Mouse (Mus musculus) thymus, adult 2 months (tissue): ENCODE measurements around the gene Ndufa1. TPM values are rescaled to one million over a fixed set of nuclear protein-coding genes. Genes with fewer than 3 reads are reported as not detected.

Source experiments
- DNase-seq: peaks from one replicate; pipeline ENCODE4 v3.0.0; 2021
- H3K27ac ChIP-seq: fragments of 200-500 bp; 2 replicates; pipeline ENCODE4 v1.5.1; 2012; ENCODE audit warnings: low read length, control low read depth; ENCODE audit not compliant: control insufficient read depth, insufficient read depth
- H3K27me3 ChIP-seq: fragments of 200-500 bp; 2 replicates; pipeline ENCODE4 v1.6.1; 2012; ENCODE audit warnings: mild to moderate bottlenecking, low read length, moderate library complexity, mixed read lengths; ENCODE audit not compliant: control insufficient read depth, insufficient read depth
- H3K36me3 ChIP-seq: fragments of 200-500 bp; 2 replicates; pipeline ENCODE4 v1.6.1; 2012; ENCODE audit warnings: mild to moderate bottlenecking, low read length, moderate library complexity; ENCODE audit not compliant: control insufficient read depth, insufficient read depth
- H3K4me1 ChIP-seq: fragments of 200-500 bp; replicated peaks from 2 replicates; pipeline ENCODE4 v1.6.1; 2012; ENCODE audit warnings: low read length; ENCODE audit not compliant: control insufficient read depth, insufficient read depth
- H3K4me3 ChIP-seq: fragments of 200-500 bp; 2 replicates; pipeline ENCODE4 v1.5.1; 2012; ENCODE audit warnings: mild to moderate bottlenecking, low read length, control low read depth, moderate library complexity; ENCODE audit not compliant: control insufficient read depth, insufficient read depth
- CTCF ChIP-seq: fragments of 200-500 bp; IDR thresholded peaks from 2 replicates; pipeline ENCODE4 v1.5.1; 2012; ENCODE audit warnings: mild to moderate bottlenecking, control low read depth, low read length, moderate library complexity, borderline replicate concordance; ENCODE audit not compliant: control insufficient read depth, poor library complexity, insufficient read depth; ENCODE audit errors: extremely low read depth
- POLR2A ChIP-seq: fragments of 200-500 bp; IDR thresholded peaks from 2 replicates; pipeline ENCODE4 v1.6.1; 2012; ENCODE audit warnings: mild to moderate bottlenecking, low read length, control low read depth, moderate library complexity; ENCODE audit not compliant: control insufficient read depth, poor library complexity, insufficient read depth; ENCODE audit errors: extremely low read depth
- WGBS: fragments of 180-500 bp; shearing (Covaris S2); methylation state at CpG from one replicate; pipeline ENCODE4 v1.1.7; 2018; 5-methylcytosine and 5-hydroxymethylcytosine counted together
- polyA plus RNA-seq: library from polyadenylated mRNA; depleted of rRNA; stranded (reverse); fragments of >200 nt; gene quantifications from 2 replicates; pipeline ENCODE4 v1.2.3, GENCODE M21; 2012; rRNA removed

Gene Ndufa1
- polyA plus RNA-seq, 1 experiment, result 326 TPM

GRCm38 (mm10) chrX:37141732-37142131, 49.2 kb downstream of the Ndufa1 start:
- TF ChIP-seq POLR2A, result no peak
- no peak for TF ChIP-seq CTCF
- Histone ChIP-seq H3K27me3 (no peaks in the 10 kb centered on the region), H3K27ac (no peak overlapping the region), H3K4me1 (no peaks in the 10 kb centered on the region), H3K4me3 (no peak overlapping the region), H3K36me3 (peaks cover 19% of the 10 kb centered on the region)
- no peak for DNase-seq
- 15% methylated on average over 3 of the region's 3 CpGs for WGBS

Other genes with a start within 250 kb of the Ndufa1 start
- 122 and 156 TPM in 2 replicates for gene Sept6, start 199.4 kb downstream of the Ndufa1 start, polyA plus RNA-seq
- 0.13 and 0.19 TPM in 2 replicates for gene Sowahd, start 142.3 kb downstream of the Ndufa1 start, polyA plus RNA-seq
- 98.5 and 123 TPM in 2 replicates for gene Rpl39, start 105.8 kb downstream of the Ndufa1 start, polyA plus RNA-seq
- gene Upf3b, start 80.8 kb downstream of the Ndufa1 start, polyA plus RNA-seq, result 4.8 and 5.0 TPM in 2 replicates
- 5.9 and 6.8 TPM in 2 replicates for gene Nkap, start 64.4 kb downstream of the Ndufa1 start, polyA plus RNA-seq
- 0.06 and 0.13 TPM in 2 replicates for gene Akap14, start 22.3 kb downstream of the Ndufa1 start, polyA plus RNA-seq
- 3.9 and 4.1 TPM in 2 replicates for gene Rnf113a1, start 82 bp upstream of the Ndufa1 start, polyA plus RNA-seq
- not detected in 2 replicates for gene Gm9, start 19.9 kb upstream of the Ndufa1 start, polyA plus RNA-seq
- not detected in 2 replicates for gene Rhox1, start 31.1 kb upstream of the Ndufa1 start, polyA plus RNA-seq
- not detected in 2 replicates for gene Rhox2a, start 53.8 kb upstream of the Ndufa1 start, polyA plus RNA-seq
- gene Rhox3a, start 58.8 kb upstream of the Ndufa1 start, polyA plus RNA-seq, result not detected in 2 replicates
- not detected in 2 replicates for gene Rhox4a, start 74.2 kb upstream of the Ndufa1 start, polyA plus RNA-seq
- gene Rhox3a2, start 188.9 kb upstream of the Ndufa1 start, polyA plus RNA-seq, result not detected in 2 replicates
- gene Rhox4a2, start 199.7 kb upstream of the Ndufa1 start, polyA plus RNA-seq, result 1.2 and 1.6 TPM in 2 replicates
- not detected in 2 replicates for gene Rhox2b, start 220.9 kb upstream of the Ndufa1 start, polyA plus RNA-seq
- 0.48 and 0.54 TPM in 2 replicates for gene Rhox4b, start 241.3 kb upstream of the Ndufa1 start, polyA plus RNA-seq